10 mouse cellular contexts compared by ENCODE assay signal in the genomic region with DNA sequence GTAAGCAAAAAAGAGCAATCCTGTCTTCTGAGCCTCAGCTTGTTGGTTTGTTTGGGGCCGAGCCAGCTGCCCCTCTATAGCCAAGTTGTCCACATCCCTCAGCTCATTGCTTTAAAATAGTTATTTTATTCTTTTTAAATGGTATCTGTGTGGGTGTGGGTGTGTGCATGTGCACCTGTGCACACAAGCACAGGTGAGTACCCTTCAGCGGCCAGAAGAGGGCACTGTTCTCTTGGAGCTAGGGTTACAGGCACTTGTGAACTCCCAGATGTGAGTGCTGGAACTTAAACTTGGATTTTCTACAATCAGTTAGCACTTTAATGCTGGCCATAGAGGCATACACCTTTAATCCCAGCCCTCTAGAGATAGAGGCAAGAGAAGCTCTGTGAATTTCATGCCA. TPM values are rescaled to one million over a fixed set of nuclear protein-coding genes. Genes with fewer than 3 reads are reported as not detected.
DNase-seq lines count a peak whose midpoint lies in the region; ATAC-seq and TF ChIP-seq lines count a peak whose summit lies in the region.
"Had no signal": no experiment of that assay in that cellular context is flagged by ENCODE, and none has a peak within 500 bp of the region (broad histone marks: within the 10 kb centered on the region; RNA-seq: fewer than 3 reads in every experiment).

No protein-coding gene starts in this region.

- TF ChIP-seq POLR2A in bone marrow macrophage, adult 2 months (IDR thresholded peaks at IDR 0.05; ENCODE audit: borderline replicate concordance, low read depth, low read length): no peak
- TF ChIP-seq POLR2A in lung, adult 2 months (IDR thresholded peaks at IDR 0.05; ENCODE audit: borderline replicate concordance, extremely low read depth, low read depth, low read length): no peak

- no peaks in the 10 kb centered on the region for H3K36me3 ChIP-seq in hindbrain, embryonic 14.5 days (replicated peaks; ENCODE audit: control insufficient read depth, insufficient read depth)
- no peaks in the 10 kb centered on the region for H3K36me3 ChIP-seq in hindbrain, embryonic 13.5 days
- H3K36me3 ChIP-seq: midbrain, embryonic 12.5 days had no signal

- WGBS in hindbrain, embryonic 14.5 days: 49% methylated on average over 2 of the region's 2 CpGs
- WGBS in hindbrain, embryonic 13.5 days: 45% methylated on average over 2 of the region's 2 CpGs
- WGBS in lung, adult 2 months: 43% methylated on average over 2 of the region's 2 CpGs

- H3K9me3 ChIP-seq in hindbrain, embryonic 14.5 days (ENCODE audit: control insufficient read depth, low read length): no peaks in the 10 kb centered on the region
- H3K9me3 ChIP-seq in hindbrain, embryonic 13.5 days: no peaks in the 10 kb centered on the region
- H3K9me3 ChIP-seq: midbrain, embryonic 12.5 days had no signal

- H3K9ac ChIP-seq in hindbrain, embryonic 14.5 days: no peak overlapping the region
- no peak overlapping the region for H3K9ac ChIP-seq in hindbrain, embryonic 13.5 days
- H3K9ac ChIP-seq: midbrain, embryonic 12.5 days had no signal

- H3K4me3 ChIP-seq in hindbrain, embryonic 14.5 days (replicated peaks; ENCODE audit: low read length): no peak overlapping the region
- H3K4me3 ChIP-seq in hindbrain, embryonic 13.5 days: no peak overlapping the region
- no peak overlapping the region for H3K4me3 ChIP-seq in bone marrow macrophage, adult 2 months (ENCODE audit: insufficient read depth, low read length)
- no peak overlapping the region for H3K4me3 ChIP-seq in lung, adult 2 months (replicated peaks; ENCODE audit: extremely low read depth, low read depth, low read length)
- H3K4me3 ChIP-seq: erythroblast, embryonic 14.5 days; midbrain, embryonic 12.5 days had no signal

- H3K4me2 ChIP-seq in hindbrain, embryonic 14.5 days (replicated peaks): no peak overlapping the region
- no peak overlapping the region for H3K4me2 ChIP-seq in hindbrain, embryonic 13.5 days
- H3K4me2 ChIP-seq: midbrain, embryonic 12.5 days had no signal

- DNase-seq in hindbrain, embryonic 14.5 days (ENCODE audit: low spot score): peak; percentile 40
- DNase-seq in ES-CJ7 (ENCODE audit: low read depth, low spot score): peak; percentile 83
- peak; percentile 38 for DNase-seq in gastrocnemius, postnatal 10 days
- peak; percentile 17 for DNase-seq in lung, adult 2 months
- DNase-seq in thymus, postnatal 36 days: peak; percentile 44 to 48
- no peak for DNase-seq in layer of hippocampus, postnatal 14 days (ENCODE audit: low spot score in 2 of 2)

- peak; percentile 83 for TF ChIP-seq CTCF in bone marrow macrophage, adult 2 months (IDR thresholded peaks at IDR 0.05; ENCODE audit: low read depth, low read length)
- peak; percentile 70 for TF ChIP-seq CTCF in lung, adult 2 months (IDR thresholded peaks at IDR 0.05; ENCODE audit: insufficient read depth, low read length)

- H3K27ac ChIP-seq in hindbrain, embryonic 14.5 days: no peak overlapping the region
- no peak overlapping the region for H3K27ac ChIP-seq in hindbrain, embryonic 13.5 days
- H3K27ac ChIP-seq in bone marrow macrophage, adult 2 months (ENCODE audit: insufficient read depth, low read depth, low read length): no peak overlapping the region
- H3K27ac ChIP-seq: midbrain, embryonic 12.5 days had no signal

- ATAC-seq in hindbrain, embryonic 14.5 days (ENCODE audit: low FRiP score): no peak
- no peak for ATAC-seq in hindbrain, embryonic 13.5 days (ENCODE audit: low FRiP score)

- no peaks in the 10 kb centered on the region for H3K4me1 ChIP-seq in hindbrain, embryonic 14.5 days (replicated peaks; ENCODE audit: control insufficient read depth, insufficient read depth, low read length)
- H3K4me1 ChIP-seq in hindbrain, embryonic 13.5 days (replicated peaks): no peaks in the 10 kb centered on the region
- no peaks in the 10 kb centered on the region for H3K4me1 ChIP-seq in bone marrow macrophage, adult 2 months (ENCODE audit: control insufficient read depth, insufficient read depth, low read length)
- H3K4me1 ChIP-seq in lung, adult 2 months (ENCODE audit: control insufficient read depth, insufficient read depth, low read length): no peaks in the 10 kb centered on the region
- H3K4me1 ChIP-seq: midbrain, embryonic 12.5 days had no signal

- no peaks in the 10 kb centered on the region for H3K27me3 ChIP-seq in hindbrain, embryonic 14.5 days (ENCODE audit: control insufficient read depth, insufficient read depth, low read length)
- no peaks in the 10 kb centered on the region for H3K27me3 ChIP-seq in hindbrain, embryonic 13.5 days
- H3K27me3 ChIP-seq: midbrain, embryonic 12.5 days had no signal

RNA-seq across cellular contexts. Expression of gene Ak4, which starts 26.8 kb away (rescaled TPM):
- 3.2 and 4.2 TPM in 2 replicates for polyA plus RNA-seq in hindbrain, embryonic 14.5 days (2014; fragmentation: Nextera tagmentation; extraction: Ambion mirVana)
- polyA plus RNA-seq in hindbrain, embryonic 13.5 days (2015; fragmentation: Nextera tagmentation; extraction: Ambion mirVana): 7.5 and 7.9 TPM in 2 replicates
- 0.39 and 0.68 TPM in 2 replicates for polyA plus RNA-seq in bone marrow macrophage, adult 2 months (2012; ENCODE audit: insufficient read depth, insufficient read length, missing spikeins)
- 1 to 10 TPM; 7.4 to 8.8 TPM for total RNA-seq in gastrocnemius, postnatal 10 days (2021)
- 1.6 and 1.7 TPM in 2 replicates for polyA plus RNA-seq in lung, adult 2 months (2012; rRNA removed)
- 10 to 100 TPM; 50.0 to 61.6 TPM for total RNA-seq in layer of hippocampus, postnatal 14 days (2021)

Comparison
In these comparisons a context has a peak if more than half of its experiments do, and no peak if none do; other contexts are left out.
1. DNase-seq: peak in hindbrain, embryonic 14.5 days (single experiment), ES-CJ7 (single experiment), gastrocnemius, postnatal 10 days (single experiment), lung, adult 2 months (single experiment) and thymus, postnatal 36 days (2 of 2); none in layer of hippocampus, postnatal 14 days (0 of 2).